Mouse (Mus musculus): ENCODE measurements around the gene Gosr1. TPM values are rescaled to one million over a fixed set of nuclear protein-coding genes. Genes with fewer than 3 reads are reported as not detected.

Gosr1 gene
- polyA plus RNA-seq, 1 experiment from 2014 or later: 21.6 TPM

- Histone ChIP-seq H3K36me3 (peaks cover 65% of the 10 kb centered on the region), H3K27ac (ENCODE audit: poor library complexity, severe bottlenecking) (no peak overlapping the region), H3K4me1 (replicated peaks) (peaks cover 4% of the 10 kb centered on the region; the same call in 1 of the 2 replicates), H3K4me3 (no peak overlapping the region), H3K9me3 (replicated peaks) (no peaks in the 10 kb centered on the region), H3K27me3 (replicated peaks) (no peaks in the 10 kb centered on the region), H3K4me2 (no peak overlapping the region), H3K9ac (no peak overlapping the region)
- ATAC-seq (ENCODE audit: insufficient number of reproducible peaks, low FRiP score): no peak
- WGBS: 75% methylated on average over 3 of the region's 3 CpGs
These were observed 28.8 kb downstream of the Gosr1 start for GRCm38 (mm10) chr11:76734560-76734959.

- no peaks in the 10 kb centered on the region for H3K9me3 ChIP-seq (replicated peaks)
- no peaks in the 10 kb centered on the region; the same call in 1 of the 2 replicates for H3K4me1 ChIP-seq (replicated peaks)
- peaks cover 80% of the 10 kb centered on the region for H3K36me3 ChIP-seq
- no peaks in the 10 kb centered on the region for H3K27me3 ChIP-seq (replicated peaks)
- no peak overlapping the region for H3K4me2 ChIP-seq
- peak overlapping the region; percentile 68 for H3K27ac ChIP-seq (ENCODE audit: poor library complexity, severe bottlenecking)
- WGBS: 86% methylated on average over 3 of the region's 3 CpGs
- no peak for ATAC-seq (ENCODE audit: insufficient number of reproducible peaks, low FRiP score)
- no peak overlapping the region for H3K9ac ChIP-seq
- no peak overlapping the region for H3K4me3 ChIP-seq
These were observed 32.7 kb downstream of the Gosr1 start for GRCm38 (mm10) chr11:76730650-76731049.

GRCm38 (mm10) chr11:76728093-76728492 lies 35.3 kb downstream of the Gosr1 start:
- peaks cover 61% of the 10 kb centered on the region for H3K36me3 ChIP-seq
- H3K27ac ChIP-seq (ENCODE audit: poor library complexity, severe bottlenecking): no peak overlapping the region
- no peak for ATAC-seq (ENCODE audit: insufficient number of reproducible peaks, low FRiP score)
- 93% methylated on average over 11 of the region's 11 CpGs for WGBS
- H3K4me3 ChIP-seq: no peak overlapping the region
- H3K9me3 ChIP-seq (replicated peaks): no peaks in the 10 kb centered on the region
- no peak overlapping the region for H3K9ac ChIP-seq
- H3K27me3 ChIP-seq (replicated peaks): no peaks in the 10 kb centered on the region
- no peak overlapping the region for H3K4me2 ChIP-seq
- H3K4me1 ChIP-seq (replicated peaks): no peaks in the 10 kb centered on the region

GRCm38 (mm10) chr11:76723911-76724310 lies 39.5 kb downstream of the Gosr1 start:
- no peak overlapping the region for H3K9ac ChIP-seq
- no peak for ATAC-seq (ENCODE audit: insufficient number of reproducible peaks, low FRiP score)
- WGBS: 80% methylated on average over 8 of the region's 8 CpGs

GRCm38 (mm10) chr11:76717000-76717399 lies 46.4 kb downstream of the Gosr1 start:
- no peak overlapping the region for H3K4me2 ChIP-seq
- H3K36me3 ChIP-seq: no peaks in the 10 kb centered on the region
- no peak for ATAC-seq (ENCODE audit: insufficient number of reproducible peaks, low FRiP score)
- H3K27me3 ChIP-seq (replicated peaks): peaks cover 6% of the 10 kb centered on the region; the same call in 1 of the 2 replicates
- WGBS: 82% methylated on average over 4 of the region's 4 CpGs
- no peak overlapping the region for H3K9ac ChIP-seq
- H3K27ac ChIP-seq (ENCODE audit: poor library complexity, severe bottlenecking): no peak overlapping the region
- H3K4me1 ChIP-seq (replicated peaks): no peaks in the 10 kb centered on the region
- H3K9me3 ChIP-seq (replicated peaks): no peaks in the 10 kb centered on the region
- H3K4me3 ChIP-seq: no peak overlapping the region

More at GRCm38 (mm10) chr11:76723911-76724310, 39.5 kb downstream of the Gosr1 start:
- Histone ChIP-seq H3K4me2 (no peak overlapping the region), H3K27ac (ENCODE audit: poor library complexity, severe bottlenecking) (no peak overlapping the region), H3K4me3 (no peak overlapping the region), H3K36me3 (peaks cover 21% of the 10 kb centered on the region), H3K4me1 (replicated peaks) (no peaks in the 10 kb centered on the region), H3K27me3 (replicated peaks) (no peaks in the 10 kb centered on the region), H3K9me3 (replicated peaks) (no peaks in the 10 kb centered on the region)

DNA sequence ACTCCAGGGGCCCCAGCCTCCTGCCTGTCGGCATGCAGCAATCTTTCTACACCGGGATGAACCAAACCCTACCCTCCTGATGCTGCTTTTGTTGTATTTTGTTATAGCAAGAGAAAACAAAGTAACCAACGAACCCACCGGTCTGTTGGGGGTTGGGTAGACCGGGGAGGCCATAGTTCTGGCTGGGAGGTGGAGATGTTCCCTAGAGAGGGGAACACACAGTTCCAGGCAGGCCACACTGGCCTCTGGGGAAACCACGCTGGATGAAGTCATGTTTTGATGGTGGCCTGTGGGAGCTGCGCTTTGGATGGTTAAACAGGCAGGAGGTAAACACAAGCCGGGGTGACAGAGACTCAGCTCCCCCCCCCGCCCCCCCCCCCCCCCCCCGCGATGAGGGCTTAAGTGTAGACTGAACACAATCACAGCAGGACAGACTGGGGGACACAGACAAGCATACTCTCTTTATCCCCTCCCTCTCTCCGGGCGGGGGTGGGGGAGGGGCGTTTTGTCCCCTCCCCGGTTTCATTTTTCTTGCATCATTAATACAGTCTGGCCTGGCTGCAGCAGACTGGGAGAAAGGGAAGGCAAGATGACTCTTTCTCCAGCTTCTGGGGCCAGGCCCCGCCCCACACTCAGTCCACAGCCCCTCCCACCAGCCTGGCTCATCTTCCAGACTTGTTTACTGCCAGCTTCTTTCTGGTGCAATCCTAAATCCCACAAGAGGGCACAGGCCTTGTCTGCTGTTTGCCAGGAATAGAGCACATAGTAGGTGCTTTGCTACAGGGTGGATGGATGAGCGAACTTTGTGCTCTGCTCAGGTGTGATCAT lies 53.5 kb downstream of the Gosr1 start:
- H3K36me3 ChIP-seq: no peaks in the 10 kb centered on the region
- H3K9ac ChIP-seq: no peak overlapping the region
- H3K27me3 ChIP-seq (replicated peaks): no peaks in the 10 kb centered on the region
- ATAC-seq (ENCODE audit: insufficient number of reproducible peaks, low FRiP score): no peak
- H3K4me3 ChIP-seq: no peak overlapping the region
- H3K27ac ChIP-seq (ENCODE audit: poor library complexity, severe bottlenecking): no peak overlapping the region
- peaks cover 10% of the 10 kb centered on the region; the same call in 1 of the 2 replicates for H3K9me3 ChIP-seq (replicated peaks)
- H3K4me2 ChIP-seq: no peak overlapping the region
- H3K4me1 ChIP-seq (replicated peaks): peaks cover 8% of the 10 kb centered on the region; the same call in 1 of the 2 replicates
- 19% methylated on average over 15 of the region's 17 CpGs for WGBS

DNA sequence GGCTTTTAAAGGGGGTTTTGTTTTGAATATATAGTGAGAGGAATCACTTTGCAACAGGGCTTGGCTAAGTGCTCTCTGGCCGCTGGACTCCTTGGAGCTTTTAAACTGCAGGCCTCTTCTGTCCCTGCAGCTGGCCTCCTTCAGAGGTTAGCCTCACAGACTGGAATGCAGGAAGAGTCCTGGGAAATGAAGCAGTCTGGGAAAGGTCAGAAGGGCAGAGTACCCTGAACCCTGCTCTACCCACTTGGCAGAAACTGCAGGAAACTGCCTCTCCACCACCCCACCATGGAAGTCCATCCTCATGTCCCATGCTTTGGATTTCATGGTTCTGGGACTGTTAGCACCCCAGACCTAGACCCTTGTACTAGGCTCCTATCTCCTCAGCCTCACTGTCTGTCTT lies 54.5 kb downstream of the Gosr1 start:
- Histone ChIP-seq H3K27me3 (replicated peaks) (no peaks in the 10 kb centered on the region), H3K4me1 (replicated peaks) (peaks cover 8% of the 10 kb centered on the region; the same call in 1 of the 2 replicates), H3K36me3 (no peaks in the 10 kb centered on the region), H3K27ac (ENCODE audit: poor library complexity, severe bottlenecking) (no peak overlapping the region), H3K4me2 (no peak overlapping the region), H3K9ac (no peak overlapping the region), H3K9me3 (replicated peaks) (peaks cover 10% of the 10 kb centered on the region; the same call in 1 of the 2 replicates), H3K4me3 (no peak overlapping the region)
- WGBS: 30% methylated on average over 1 of the region's 1 CpGs
- no peak for ATAC-seq (ENCODE audit: insufficient number of reproducible peaks, low FRiP score)

- Histone ChIP-seq H3K9me3 (replicated peaks) (peaks cover 10% of the 10 kb centered on the region; the same call in 1 of the 2 replicates), H3K4me1 (replicated peaks) (peaks cover 8% of the 10 kb centered on the region; the same call in 1 of the 2 replicates), H3K4me3 (no peak overlapping the region), H3K36me3 (no peaks in the 10 kb centered on the region), H3K27ac (ENCODE audit: poor library complexity, severe bottlenecking) (no peak overlapping the region), H3K9ac (no peak overlapping the region), H3K4me2 (no peak overlapping the region), H3K27me3 (replicated peaks) (no peaks in the 10 kb centered on the region)
- ATAC-seq (ENCODE audit: insufficient number of reproducible peaks, low FRiP score): no peak
- WGBS: 84% methylated on average over 1 of the region's 1 CpGs
These were observed 55.3 kb downstream of the Gosr1 start for GRCm38 (mm10) chr11:76708066-76708465.

DNA sequence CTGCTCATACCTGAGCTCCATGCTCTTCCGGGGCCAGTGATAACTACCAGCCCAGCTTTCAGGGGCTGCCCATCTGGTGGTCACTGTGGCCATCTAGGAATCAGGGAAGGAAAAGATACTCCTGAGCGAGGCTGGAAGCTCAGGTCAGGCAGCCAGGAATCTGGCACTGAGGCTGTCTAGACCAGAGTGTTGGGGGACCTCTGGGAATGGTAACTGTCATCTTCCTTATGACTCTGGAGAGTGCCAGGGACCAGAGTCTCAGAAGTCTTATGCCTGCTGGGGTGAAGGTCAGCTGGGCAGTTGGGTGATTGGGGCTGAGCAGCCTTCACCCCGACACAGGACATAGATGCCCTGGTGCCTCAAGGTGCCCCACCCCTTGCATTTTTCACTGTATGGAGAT lies 55.7 kb downstream of the Gosr1 start:
- ATAC-seq (ENCODE audit: insufficient number of reproducible peaks, low FRiP score): no peak
- no peak overlapping the region for H3K4me2 ChIP-seq
- H3K4me3 ChIP-seq: no peak overlapping the region
- 70% methylated on average over 3 of the region's 3 CpGs for WGBS
- no peak overlapping the region for H3K9ac ChIP-seq
- H3K9me3 ChIP-seq (replicated peaks): peaks cover 10% of the 10 kb centered on the region; the same call in 1 of the 2 replicates
- H3K4me1 ChIP-seq (replicated peaks): peaks cover 8% of the 10 kb centered on the region; the same call in 1 of the 2 replicates
- H3K27ac ChIP-seq (ENCODE audit: poor library complexity, severe bottlenecking): no peak overlapping the region
- H3K36me3 ChIP-seq: no peaks in the 10 kb centered on the region
- H3K27me3 ChIP-seq (replicated peaks): no peaks in the 10 kb centered on the region

- peak; percentile 47; the same call in 1 of the 2 replicates for ATAC-seq (ENCODE audit: insufficient number of reproducible peaks, low FRiP score)
- H3K4me1 ChIP-seq (replicated peaks): 0 out of 2 replicates have a peak, but pooled peaks cover 11% of the 10 kb centered on the region
- H3K36me3 ChIP-seq: no peaks in the 10 kb centered on the region
- H3K9ac ChIP-seq: 0 out of 2 replicates have a peak overlapping the region, but pooled peaks have one; percentile 21
- no peak overlapping the region for H3K27ac ChIP-seq (ENCODE audit: poor library complexity, severe bottlenecking)
- H3K9me3 ChIP-seq (replicated peaks): no peaks in the 10 kb centered on the region
- 42% methylated on average over 8 of the region's 9 CpGs for WGBS
- H3K27me3 ChIP-seq (replicated peaks): peaks cover 3% of the 10 kb centered on the region; the same call in 1 of the 2 replicates
- peak overlapping the region; percentile 19; the same call in 1 of the 2 replicates for H3K4me3 ChIP-seq
- H3K4me2 ChIP-seq: peak overlapping the region; percentile 58
These were observed 63.8 kb downstream of the Gosr1 start for GRCm38 (mm10) chr11:76699626-76700025.

DNA sequence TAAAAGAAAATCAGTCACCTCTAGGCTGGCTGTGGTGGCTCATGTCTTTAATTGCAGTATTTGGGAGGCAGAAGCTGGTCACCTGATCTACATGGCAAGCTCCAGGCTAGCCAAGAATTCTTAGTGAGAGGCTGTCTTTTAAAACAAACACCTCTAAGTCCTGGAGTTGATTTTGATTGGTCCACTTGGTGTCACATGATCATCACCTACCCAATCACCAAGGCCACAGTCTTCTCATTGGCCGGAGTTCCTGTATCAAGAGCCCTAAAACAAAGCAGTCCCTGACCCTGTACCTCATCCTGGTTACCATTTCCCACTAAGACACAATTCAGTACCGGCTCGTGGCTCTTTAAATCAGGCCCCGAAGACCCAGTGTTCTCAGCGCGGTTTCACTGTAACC lies 67.6 kb downstream of the Gosr1 start:
- H3K4me3 ChIP-seq: no peak overlapping the region
- no peak overlapping the region for H3K4me2 ChIP-seq
- ATAC-seq (ENCODE audit: insufficient number of reproducible peaks, low FRiP score): no peak
- H3K4me1 ChIP-seq (replicated peaks): 0 out of 2 replicates have a peak, but pooled peaks cover 11% of the 10 kb centered on the region
- peaks cover 13% of the 10 kb centered on the region; the same call in 1 of the 2 replicates for H3K27me3 ChIP-seq (replicated peaks)
- no peak overlapping the region for H3K9ac ChIP-seq
- no peak overlapping the region for H3K27ac ChIP-seq (ENCODE audit: poor library complexity, severe bottlenecking)
- 50% methylated on average over 6 of the region's 6 CpGs for WGBS
- H3K36me3 ChIP-seq: no peaks in the 10 kb centered on the region
- no peaks in the 10 kb centered on the region for H3K9me3 ChIP-seq (replicated peaks)

Data from heart, embryonic 12.5 days (tissue).